Mouse (Mus musculus) heart, postnatal 0 days (tissue): ENCODE measurements around the gene Col4a2. TPM values are rescaled to one million over a fixed set of nuclear protein-coding genes. Genes with fewer than 3 reads are reported as not detected.

Experiments used
- ATAC-seq: fragments of 200-750 bp; cut with Nextera tagmentation; 2 replicates; pipeline ENCODE4 v1.8.0; 2017; ENCODE audit warnings: low read depth, moderate number of reproducible peaks, moderate library complexity; ENCODE audit not compliant: insufficient read depth
- DNase-seq: peaks from one replicate; pipeline ENCODE4 v3.0.0-alpha.2; 2016; ENCODE audit warnings: low spot score
- H3K27ac ChIP-seq: fragments of 300-500 bp; sonication (generic); 2 replicates; pipeline ENCODE4 v1.5.1; 2014; ENCODE audit warnings: low read depth, mild to moderate bottlenecking
- H3K27me3 ChIP-seq: fragments of 300-500 bp; sonication (generic); 2 replicates; pipeline ENCODE4 v1.6.1; 2014; ENCODE audit warnings: low read length, mixed read lengths; ENCODE audit not compliant: control insufficient read depth, insufficient read depth
- H3K36me3 ChIP-seq: fragments of 300-500 bp; sonication (generic); replicated peaks from 2 replicates; pipeline ENCODE4 v1.6.1; 2014; ENCODE audit warnings: low read length, mixed read lengths; ENCODE audit not compliant: control insufficient read depth, insufficient read depth
- H3K4me1 ChIP-seq: fragments of 300-500 bp; sonication (generic); 2 replicates; pipeline ENCODE4 v1.6.1; 2014; ENCODE audit warnings: antibody characterized with exemption; ENCODE audit not compliant: control insufficient read depth, insufficient read depth
- H3K4me2 ChIP-seq: fragments of 300-500 bp; sonication (generic); 2 replicates; pipeline ENCODE4 v1.6.1; 2014; ENCODE audit warnings: low read depth, mild to moderate bottlenecking, low read length, moderate library complexity
- H3K4me3 ChIP-seq: fragments of 300-500 bp; sonication (generic); 2 replicates; pipeline ENCODE4 v1.5.1; 2014; ENCODE audit warnings: low read depth, low read length
- H3K9ac ChIP-seq: fragments of 300-500 bp; sonication (generic); replicated peaks from 2 replicates; pipeline ENCODE4 v1.6.1; 2014; ENCODE audit warnings: low read depth, low read length, mixed read lengths
- H3K9me3 ChIP-seq: fragments of 300-500 bp; sonication (generic); replicated peaks from 2 replicates; pipeline ENCODE4 v1.6.1; 2016; ENCODE audit warnings: low read length; ENCODE audit not compliant: control insufficient read depth
- CTCF ChIP-seq: IDR thresholded peaks from 2 replicates; pipeline ENCODE4 v1.5.1; 2016; ENCODE audit warnings: antibody characterized with exemption, control low read depth, low read depth
- EP300 ChIP-seq: IDR thresholded peaks from 2 replicates; pipeline ENCODE4 v1.6.1; 2016; ENCODE audit warnings: antibody characterized with exemption, low read depth
- WGBS: fragments of 180-500 bp; shearing (Covaris S2); extraction: QIAGEN DNeasy Blood & Tissue Kit; methylation state at CpG from one replicate; pipeline ENCODE4 v1.1.7; 2014; 5-methylcytosine and 5-hydroxymethylcytosine counted together
- polyA plus RNA-seq: library from polyadenylated mRNA; unstranded; fragments of >200 nt; fragmentation: Nextera tagmentation; extraction: Ambion mirVana; gene quantifications from 2 replicates; pipeline ENCODE4 v1.2.1, GENCODE M21; 2015
- total RNA-seq: library from RNA; depleted of rRNA; stranded (reverse); fragments of >200 nt; gene quantifications from 2 replicates; pipeline ENCODE4 v1.2.3, GENCODE M21; 2014; ENCODE audit warnings: low replicate concordance

The Col4a2 gene
- total and polyA plus RNA-seq, 2 experiments from 2014 or later, result 98.5 to 315 TPM

DNA sequence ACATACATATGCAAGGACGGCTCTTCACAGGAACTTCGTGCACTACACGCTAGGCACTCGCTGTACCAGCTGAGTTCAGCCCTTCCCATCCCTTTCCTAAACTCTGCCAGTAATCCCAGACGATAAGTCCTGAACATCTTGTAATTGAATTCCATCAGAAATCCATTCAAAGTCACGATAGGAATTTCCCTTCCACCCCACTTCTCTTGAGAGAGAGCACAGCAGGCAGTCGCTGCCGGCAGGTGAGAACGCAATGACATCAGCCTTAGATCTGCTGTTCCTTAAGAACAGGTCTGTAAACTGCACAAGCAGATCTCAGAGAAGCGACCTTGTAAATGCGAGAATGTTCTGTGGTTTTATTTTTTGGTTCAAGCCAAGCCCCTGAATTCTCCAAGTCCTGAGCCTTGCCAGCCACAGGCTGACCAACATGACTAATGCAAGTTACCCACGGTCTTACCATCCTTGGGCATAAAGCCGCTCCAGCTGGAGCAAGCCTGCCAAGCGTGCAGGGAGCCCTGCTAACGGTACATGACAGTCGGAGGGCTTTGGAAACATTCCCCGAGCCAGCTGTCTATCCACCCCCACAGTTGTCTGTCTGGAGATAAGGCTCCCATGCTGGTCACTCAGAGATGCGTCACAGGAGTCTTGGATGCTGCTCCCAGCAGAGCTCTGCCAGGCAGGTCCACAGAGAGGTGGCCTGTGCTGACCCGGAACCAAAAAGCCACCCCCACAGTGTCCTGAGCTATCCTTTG lies 69.6 kb downstream of the Col4a2 start:
- peak; percentile 77 for ATAC-seq
- peak; percentile 77 for DNase-seq
- H3K36me3 ChIP-seq, result 0 out of 2 replicates have a peak, but pooled peaks cover 12% of the 10 kb centered on the region
- WGBS, result 19% methylated on average over 19 of the region's 19 CpGs
- TF ChIP-seq EP300, result no peak
- TF ChIP-seq CTCF, result no peak
- H3K27me3 ChIP-seq, result no peaks in the 10 kb centered on the region
- H3K9ac ChIP-seq, result peak overlapping the region; percentile 25; the same call in 1 of the 2 replicates
- no peak overlapping the region for H3K4me3 ChIP-seq
- H3K4me2 ChIP-seq, result peak overlapping the region; percentile 23; the same call in 1 of the 2 replicates
- peaks cover 72% of the 10 kb centered on the region for H3K4me1 ChIP-seq
- peak overlapping the region; percentile 87 for H3K27ac ChIP-seq
- no peaks in the 10 kb centered on the region for H3K9me3 ChIP-seq

DNA sequence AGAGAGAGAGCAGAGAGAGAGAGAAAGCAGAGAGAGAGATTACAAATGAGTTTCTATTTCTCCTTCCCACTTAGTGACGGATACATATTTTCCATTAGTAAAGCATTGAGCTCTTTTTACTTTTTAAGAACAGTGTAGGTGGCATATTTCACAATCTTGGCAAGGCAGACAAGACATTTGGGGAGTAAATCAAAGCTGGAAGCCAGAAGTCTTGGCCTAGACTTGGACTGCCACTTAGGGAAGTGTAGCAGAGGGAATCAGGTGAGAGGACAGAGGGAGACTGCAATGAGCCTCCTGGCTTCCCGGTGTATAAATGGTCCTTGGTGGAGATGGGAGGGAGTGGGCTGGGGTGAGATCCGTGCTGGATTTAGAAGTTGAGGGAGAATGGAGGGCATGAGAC lies 70.3 kb downstream of the Col4a2 start:
- WGBS, result 26% methylated on average over 3 of the region's 3 CpGs

DNA sequence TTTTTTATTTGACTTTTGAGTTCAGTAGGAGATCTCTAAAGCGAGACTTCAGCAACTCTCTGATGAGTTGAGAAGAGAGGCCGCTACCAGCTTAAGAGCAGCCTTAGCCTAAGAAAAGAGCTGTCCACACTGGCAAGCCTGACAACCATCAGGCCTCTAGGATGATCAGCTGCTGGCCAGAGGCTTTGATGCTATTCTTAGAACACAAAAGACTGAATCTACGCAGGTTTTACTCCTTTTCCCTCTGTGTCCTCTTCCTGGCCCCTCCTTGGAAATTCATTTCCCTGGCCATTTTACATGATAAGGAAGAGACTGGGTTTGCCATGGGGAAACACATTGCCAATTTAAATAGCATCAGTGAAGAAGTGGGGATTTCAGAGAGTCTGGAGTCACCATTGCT lies 70.8 kb downstream of the Col4a2 start:
- ATAC-seq, result no peak
- no peaks in the 10 kb centered on the region for H3K9me3 ChIP-seq
- no peak overlapping the region for H3K9ac ChIP-seq
- H3K4me3 ChIP-seq, result no peak overlapping the region
- TF ChIP-seq EP300, result 0 out of 2 replicates have a peak, but pooled peaks have one; percentile 60
- TF ChIP-seq CTCF, result no peak
- H3K4me1 ChIP-seq, result peaks cover 78% of the 10 kb centered on the region
- H3K27ac ChIP-seq, result peak overlapping the region; percentile 87
- no peak overlapping the region for H3K4me2 ChIP-seq
- H3K27me3 ChIP-seq, result no peaks in the 10 kb centered on the region
- WGBS, result 31% methylated on average over 3 of the region's 3 CpGs
- DNase-seq, result peak; percentile 57
- 0 out of 2 replicates have a peak, but pooled peaks cover 2% of the 10 kb centered on the region for H3K36me3 ChIP-seq

More for the DNA sequence above, 70.3 kb downstream of the Col4a2 start:
- Histone ChIP-seq H3K4me3 (no peak overlapping the region), H3K27ac (peak overlapping the region; percentile 87), H3K36me3 (0 out of 2 replicates have a peak, but pooled peaks cover 6% of the 10 kb centered on the region), H3K9ac (no peak overlapping the region; the same call in 1 of the 2 replicates), H3K9me3 (no peaks in the 10 kb centered on the region), H3K4me2 (no peak overlapping the region), H3K27me3 (no peaks in the 10 kb centered on the region), H3K4me1 (peaks cover 75% of the 10 kb centered on the region)
- TF ChIP-seq CTCF (no peak), EP300 (no peak)
- DNase-seq, result peak; percentile 42
- no peak for ATAC-seq

DNA sequence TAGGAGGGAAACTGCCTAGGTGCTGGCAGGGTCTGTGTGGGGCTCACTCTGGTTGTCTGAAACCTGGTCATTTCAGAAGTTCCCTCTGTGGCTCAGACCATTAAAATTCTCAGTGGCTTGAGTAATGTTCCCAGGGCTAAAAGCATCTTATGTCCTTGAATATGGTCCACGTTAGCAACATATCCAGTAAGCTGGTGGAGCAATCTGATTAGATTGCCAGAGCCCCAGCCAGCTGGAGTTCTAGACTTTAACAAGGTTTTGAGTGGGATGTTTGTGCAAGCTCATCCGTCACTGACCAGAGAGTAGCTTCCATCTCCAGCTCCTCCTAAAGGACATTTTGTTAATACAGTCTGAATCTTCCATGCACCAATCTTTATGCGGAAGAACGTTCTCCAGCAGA lies 72.2 kb downstream of the Col4a2 start:
- Histone ChIP-seq H3K27ac (peak overlapping the region; percentile 87), H3K27me3 (no peaks in the 10 kb centered on the region), H3K4me3 (no peak overlapping the region), H3K9me3 (no peaks in the 10 kb centered on the region), H3K4me1 (peaks cover 88% of the 10 kb centered on the region), H3K4me2 (no peak overlapping the region), H3K9ac (no peak overlapping the region), H3K36me3 (no peaks in the 10 kb centered on the region)
- whole genome bisulfite sequencing, result 58% methylated on average over 4 of the region's 4 CpGs
- DNase-seq (no peak), ATAC-seq (no peak)
- TF ChIP-seq EP300 (no peak), CTCF (no peak)

DNA sequence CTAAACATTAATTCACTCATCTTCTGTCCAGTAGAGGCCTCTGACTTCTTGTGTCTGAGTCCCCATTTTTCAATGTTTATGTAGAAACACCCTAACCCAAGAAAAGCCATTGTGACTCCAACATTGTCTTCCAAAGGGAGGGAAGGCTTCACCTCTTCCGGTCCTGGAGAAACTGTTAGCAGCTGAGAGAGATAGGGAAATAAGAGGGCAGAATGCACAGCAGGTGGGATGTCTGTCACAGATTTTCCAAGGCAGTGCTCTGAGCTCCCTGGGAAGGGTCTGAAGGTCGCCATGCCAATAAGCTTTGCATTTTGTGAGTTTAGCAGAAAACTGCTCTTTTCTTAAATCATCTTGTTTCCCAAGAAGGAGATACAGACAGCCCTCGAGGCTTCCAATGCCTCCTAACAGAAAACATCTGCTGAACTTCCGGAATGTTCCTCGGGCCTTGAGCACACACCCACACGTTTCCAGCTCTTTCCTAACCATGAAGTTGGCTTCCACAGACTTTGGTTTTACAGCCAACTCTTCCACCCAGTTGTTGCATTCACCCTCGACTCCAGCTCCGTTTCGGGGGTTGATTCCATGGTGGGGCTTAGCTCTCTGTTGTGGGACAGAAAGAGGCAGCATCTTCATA lies 72.8 kb downstream of the Col4a2 start:
- no peak overlapping the region for H3K9ac ChIP-seq
- H3K27ac ChIP-seq, result peak overlapping the region; percentile 87
- H3K9me3 ChIP-seq, result no peaks in the 10 kb centered on the region
- no peaks in the 10 kb centered on the region for H3K27me3 ChIP-seq
- no peak overlapping the region for H3K4me2 ChIP-seq
- 54% methylated on average over 9 of the region's 9 CpGs for WGBS
- peaks cover 85% of the 10 kb centered on the region for H3K4me1 ChIP-seq
- ATAC-seq (no peak), DNase-seq (peak; percentile 40)
- no peak overlapping the region for H3K4me3 ChIP-seq
- TF ChIP-seq EP300 (no peak), CTCF (no peak)
- H3K36me3 ChIP-seq, result no peaks in the 10 kb centered on the region
